Comparison of ENCODE assay signal across 8 mouse cellular contexts in genomic region chr12:21784403-21784802, GRCm38 (mm10).
A peak's percentile ranks its signal among the peaks of the same experiment; 100 is the strongest.
DNase-seq lines count a peak whose midpoint lies in the region; ATAC-seq and TF ChIP-seq lines count a peak whose summit lies in the region.
"Not testable (repeated sequence)": the region's sequence is repeated elsewhere in the genome, so short reads cannot be mapped to it uniquely, and the experiment has no call there.

No protein-coding gene starts in this region.

- TF ChIP-seq POLR2A in heart, adult 2 months (IDR thresholded peaks at IDR 0.05; ENCODE audit: insufficient read depth, low read depth, low read length); testis, adult 2 months (IDR thresholded peaks at IDR 0.05; ENCODE audit: control insufficient read depth, low read depth, low read length): not testable (repeated sequence)

- TF ChIP-seq EP300 in heart, adult 2 months (IDR thresholded peaks at IDR 0.05; ENCODE audit: insufficient read depth, low read depth, low read length); liver, postnatal 0 days (IDR thresholded peaks at IDR 0.05; ENCODE audit: low read depth): not testable (repeated sequence)

- H3K36me3 ChIP-seq in embryonic facial prominence, embryonic 11.5 days (replicated peaks; ENCODE audit: control insufficient read depth, insufficient read depth, low read depth, low read length); heart, adult 2 months (ENCODE audit: control insufficient read depth, insufficient read depth, low read length); hindbrain, embryonic 13.5 days; liver, postnatal 0 days (replicated peaks; ENCODE audit: insufficient read depth, low read length); midbrain, postnatal 0 days (ENCODE audit: insufficient read depth, low read length); testis, adult 2 months (ENCODE audit: control insufficient read depth, insufficient read depth, low read length): not testable (repeated sequence)

- peak overlapping the region; percentile 33 for H3K4me2 ChIP-seq in embryonic facial prominence, embryonic 11.5 days (ENCODE audit: low read depth, low read length)
- H3K4me2 ChIP-seq in hindbrain, embryonic 13.5 days, result peak overlapping the region; percentile 47
- H3K4me2 ChIP-seq in liver, postnatal 0 days (ENCODE audit: low read depth, low read length), result peak overlapping the region; percentile 64
- not testable (repeated sequence) for H3K4me2 ChIP-seq in midbrain, postnatal 0 days (ENCODE audit: low read depth, low read length, poor library complexity, severe bottlenecking)

- H3K9me3 ChIP-seq in embryonic facial prominence, embryonic 11.5 days (replicated peaks; ENCODE audit: control insufficient read depth, low read length); hindbrain, embryonic 13.5 days; liver, postnatal 0 days (ENCODE audit: low read length); midbrain, postnatal 0 days (ENCODE audit: low read length): not testable (repeated sequence)

- not testable (repeated sequence) for H3K27me3 ChIP-seq in embryonic facial prominence, embryonic 11.5 days (ENCODE audit: control insufficient read depth, insufficient read depth, low read length); heart, adult 2 months (ENCODE audit: control insufficient read depth, insufficient read depth, low read length); hindbrain, embryonic 13.5 days; liver, postnatal 0 days (ENCODE audit: insufficient read depth, low read length); midbrain, postnatal 0 days (ENCODE audit: insufficient read depth, low read length); testis, adult 2 months (ENCODE audit: control insufficient read depth, insufficient read depth, low read length)

- peak; percentile 0 for DNase-seq in T-cell, adult 2 months (ENCODE audit: low spot score)
- DNase-seq in embryonic facial prominence, embryonic 11.5 days (ENCODE audit: low spot score), result peak; percentile 53
- DNase-seq in heart, adult 2 months, result peak; percentile 70 to 73
- DNase-seq in kidney, postnatal 14 days, result peak; percentile 33
- DNase-seq in liver, postnatal 0 days, result peak; percentile 35
- peak; percentile 9 for DNase-seq in midbrain, postnatal 0 days (ENCODE audit: low spot score)

- ATAC-seq in embryonic facial prominence, embryonic 11.5 days (replicated peaks; ENCODE audit: insufficient number of reproducible peaks, low FRiP score, low TSS enrichment, low read depth), result peak; percentile 86
- peak; percentile 85 for ATAC-seq in hindbrain, embryonic 13.5 days (ENCODE audit: low FRiP score)
- peak; percentile 45; the same call in 1 of the 2 replicates for ATAC-seq in liver, postnatal 0 days
- not testable (repeated sequence) for ATAC-seq in midbrain, postnatal 0 days (ENCODE audit: low FRiP score)

- WGBS in embryonic facial prominence, embryonic 11.5 days, result 2% methylated on average over 32 of the region's 39 CpGs
- 1% methylated on average over 35 of the region's 39 CpGs for WGBS in heart, adult 2 months
- 3% methylated on average over 29 of the region's 39 CpGs for WGBS in hindbrain, embryonic 13.5 days
- WGBS in liver, postnatal 0 days (ENCODE audit: insufficient replicate concordance), result 2% methylated on average over 21 of the region's 39 CpGs
- 2% methylated on average over 20 of the region's 39 CpGs for WGBS in midbrain, postnatal 0 days

- not testable (repeated sequence) for H3K79me2 ChIP-seq in heart, adult 2 months (replicated peaks; ENCODE audit: control insufficient read depth, insufficient read depth, low read length)

- not testable (repeated sequence) for H3K9ac ChIP-seq in embryonic facial prominence, embryonic 11.5 days (replicated peaks; ENCODE audit: low read length); liver, postnatal 0 days (replicated peaks); midbrain, postnatal 0 days (replicated peaks; ENCODE audit: low read length, poor library complexity, severe bottlenecking)
- peak overlapping the region; percentile 62 for H3K9ac ChIP-seq in heart, adult 2 months (ENCODE audit: low read depth, low read length)
- peak overlapping the region; percentile 55 for H3K9ac ChIP-seq in hindbrain, embryonic 13.5 days

- H3K4me3 ChIP-seq in embryonic facial prominence, embryonic 11.5 days (ENCODE audit: low read depth, low read length), result peak overlapping the region; percentile 33
- peak overlapping the region; percentile 20 for H3K4me3 ChIP-seq in heart, adult 2 months
- peak overlapping the region; percentile 41 for H3K4me3 ChIP-seq in hindbrain, embryonic 13.5 days
- H3K4me3 ChIP-seq in liver, postnatal 0 days (ENCODE audit: low read depth, low read length), result peak overlapping the region; percentile 36
- peak overlapping the region; percentile 24; the same call in 1 of the 2 replicates for H3K4me3 ChIP-seq in midbrain, postnatal 0 days (ENCODE audit: low read depth, low read length)
- H3K4me3 ChIP-seq in testis, adult 2 months (ENCODE audit: control insufficient read depth, low read depth, low read length), result peak overlapping the region; percentile 57

- peak; percentile 55 for TF ChIP-seq CTCF in heart, adult 2 months (IDR thresholded peaks at IDR 0.05)
- TF ChIP-seq CTCF in liver, postnatal 0 days (IDR thresholded peaks at IDR 0.05; ENCODE audit: low read depth), result 0 out of 2 replicates have a peak, but pooled peaks have one; percentile 9
- not testable (repeated sequence) for TF ChIP-seq CTCF in midbrain, postnatal 0 days (IDR thresholded peaks at IDR 0.05); testis, adult 2 months (IDR thresholded peaks at IDR 0.05; ENCODE audit: control insufficient read depth, insufficient read depth, insufficient replicate concordance, low read depth, low read length)

- intact Hi-C loops in heart, adult 2 months (cut with DNase I), result not testable (repeated sequence)

- H3K4me1 ChIP-seq in embryonic facial prominence, embryonic 11.5 days (ENCODE audit: control insufficient read depth, insufficient read depth, low read length); heart, adult 2 months (ENCODE audit: control insufficient read depth, insufficient read depth, low read length); hindbrain, embryonic 13.5 days (replicated peaks); liver, postnatal 0 days (ENCODE audit: insufficient read depth); midbrain, postnatal 0 days (ENCODE audit: insufficient read depth, low read length); testis, adult 2 months (ENCODE audit: control insufficient read depth, insufficient read depth, low read length): not testable (repeated sequence)

- H3K27ac ChIP-seq in embryonic facial prominence, embryonic 11.5 days (replicated peaks; ENCODE audit: low read depth, low read length); heart, adult 2 months; hindbrain, embryonic 13.5 days; liver, postnatal 0 days (ENCODE audit: low read depth); midbrain, postnatal 0 days (ENCODE audit: low read depth, low read length); testis, adult 2 months (ENCODE audit: control insufficient read depth, insufficient read depth, low read depth, low read length): not testable (repeated sequence)

Comparison
In these comparisons a context has a peak if more than half of its experiments do, and no peak if none do; other contexts are left out.
1. DNase-seq: peak in every context shown above with its lines; median percentile 72 in heart, adult 2 months; 53 in embryonic facial prominence, embryonic 11.5 days; 35 in liver, postnatal 0 days; 33 in kidney, postnatal 14 days; 9 in midbrain, postnatal 0 days; 0 in T-cell, adult 2 months.